Mouse (Mus musculus): ENCODE results near the gene Dgki.

- TF ChIP-seq CTCF (IDR thresholded peaks at IDR 0.05; ENCODE audit: control insufficient read depth, insufficient read depth, insufficient read length) (no peak), USF1 (IDR thresholded peaks at IDR 0.05; ENCODE audit: low read depth) (no peak), MYOD1 (IDR thresholded peaks at IDR 0.05; ENCODE audit: control insufficient read depth, insufficient read length, low read depth) (no peak), CEBPB (IDR thresholded peaks at IDR 0.05; ENCODE audit: low read depth) (no peak)
Observed at GRCm38 (mm10) chr6:36841174-36841573, 458.8 kb downstream of the Dgki start.
